Mouse (Mus musculus) intestine, embryonic 15.5 days (tissue): ENCODE measurements around the gene Adig. TPM values are rescaled to one million over a fixed set of nuclear protein-coding genes. Genes with fewer than 3 reads are reported as not detected.

Experiments
- ATAC-seq: fragments of 200-750 bp; cut with Nextera tagmentation; 2 replicates; pipeline ENCODE4 v1.8.0; 2017; ENCODE audit warnings: moderate TSS enrichment, moderate library complexity
- H3K27ac ChIP-seq: fragments of 300-500 bp; sonication (generic); 2 replicates; pipeline ENCODE4 v1.5.1; 2015; ENCODE audit warnings: mild to moderate bottlenecking, inconsistent platforms
- H3K27me3 ChIP-seq: fragments of 300-500 bp; sonication (generic); replicated peaks from 2 replicates; pipeline ENCODE4 v1.6.1; 2015; ENCODE audit warnings: inconsistent platforms
- H3K36me3 ChIP-seq: fragments of 300-500 bp; sonication (generic); 2 replicates; pipeline ENCODE4 v1.6.1; 2015; ENCODE audit warnings: inconsistent platforms
- H3K4me1 ChIP-seq: fragments of 300-500 bp; sonication (generic); replicated peaks from 2 replicates; pipeline ENCODE4 v1.6.1; 2015; ENCODE audit warnings: inconsistent platforms
- H3K4me2 ChIP-seq: fragments of 300-500 bp; sonication (generic); replicated peaks from 2 replicates; pipeline ENCODE4 v1.6.1; 2015; ENCODE audit warnings: mild to moderate bottlenecking, inconsistent platforms
- H3K4me3 ChIP-seq: fragments of 300-500 bp; sonication (generic); replicated peaks from 2 replicates; pipeline ENCODE4 v1.5.1; 2015; ENCODE audit warnings: inconsistent platforms
- H3K9ac ChIP-seq: fragments of 300-500 bp; sonication (generic); 2 replicates; pipeline ENCODE4 v1.6.1; 2015; ENCODE audit warnings: inconsistent platforms
- H3K9me3 ChIP-seq: fragments of 300-500 bp; sonication (generic); 2 replicates; pipeline ENCODE4 v1.6.1; 2016; ENCODE audit warnings: inconsistent platforms
- WGBS: fragments of 180-500 bp; shearing (Covaris S2); methylation state at CpG from one replicate; pipeline ENCODE4 v1.1.7; 2015; 5-methylcytosine and 5-hydroxymethylcytosine counted together
- polyA plus RNA-seq: library from polyadenylated mRNA; unstranded; fragments of >200 nt; fragmentation: Nextera tagmentation; extraction: Ambion mirVana; gene quantifications from 2 replicates; pipeline ENCODE4 v1.2.1, GENCODE M21; 2015

The Adig gene
- polyA plus RNA-seq, 1 experiment from 2014 or later: not detected

- no peak within 1 kb of the TSS for H3K4me2 ChIP-seq
- 80% methylated on average over 10 of the region's 10 CpGs for WGBS
Observed at GRCm38 (mm10) chr2:158512528-158512927, 10.1 kb downstream of the Adig start, which contains the start of gene Arhgap40. Arhgap40 (plus strand) TSS chr2:158512796.

GRCm38 (mm10) chr2:158513821-158514336 is 11.5 kb downstream of the Adig start:
- no peak overlapping the region for H3K4me2 ChIP-seq
- peaks cover 5% of the 10 kb centered on the region; the same call in 1 of the 2 replicates for H3K4me1 ChIP-seq
- no peak overlapping the region for H3K4me3 ChIP-seq
- H3K9ac ChIP-seq: no peak overlapping the region
- no peaks in the 10 kb centered on the region for H3K9me3 ChIP-seq
- H3K36me3 ChIP-seq: no peaks in the 10 kb centered on the region
- 79% methylated on average over 12 of the region's 12 CpGs for WGBS
- no peaks in the 10 kb centered on the region for H3K27me3 ChIP-seq
- ATAC-seq: no peak
- no peak overlapping the region for H3K27ac ChIP-seq

More at GRCm38 (mm10) chr2:158512528-158512927, 10.1 kb downstream of the Adig start, which contains the start of gene Arhgap40:
- no peak within 1 kb of the TSS for H3K4me3 ChIP-seq
- H3K9me3 ChIP-seq: no peaks in the 10 kb centered on the region
- H3K27ac ChIP-seq: no peak within 1 kb of the TSS
- no peaks in the 10 kb centered on the region for H3K36me3 ChIP-seq
- ATAC-seq: peak; percentile 26; the same call in 1 of the 2 replicates
- H3K9ac ChIP-seq: no peak within 1 kb of the TSS
- no peaks in the 10 kb centered on the region for H3K27me3 ChIP-seq
- peaks cover 5% of the 10 kb centered on the region; the same call in 1 of the 2 replicates for H3K4me1 ChIP-seq

GRCm38 (mm10) chr2:158518583-158518982 is 16.2 kb downstream of the Adig start:
- H3K27me3 ChIP-seq: no peaks in the 10 kb centered on the region
- no peaks in the 10 kb centered on the region for H3K36me3 ChIP-seq
- no peaks in the 10 kb centered on the region for H3K9me3 ChIP-seq
- no peak overlapping the region for H3K4me3 ChIP-seq
- H3K4me2 ChIP-seq: no peak overlapping the region
- ATAC-seq: no peak
- no peak overlapping the region for H3K9ac ChIP-seq
- 60% methylated on average over 6 of the region's 6 CpGs for WGBS
- no peak overlapping the region for H3K27ac ChIP-seq
- no peaks in the 10 kb centered on the region for H3K4me1 ChIP-seq

- no peak overlapping the region for H3K9ac ChIP-seq
- H3K27me3 ChIP-seq: no peaks in the 10 kb centered on the region
- no peak overlapping the region for H3K27ac ChIP-seq
- H3K9me3 ChIP-seq: no peaks in the 10 kb centered on the region
- no peak overlapping the region for H3K4me3 ChIP-seq
- H3K36me3 ChIP-seq: no peaks in the 10 kb centered on the region
- H3K4me2 ChIP-seq: no peak overlapping the region
- 63% methylated on average over 11 of the region's 11 CpGs for WGBS
- no peak for ATAC-seq
- no peaks in the 10 kb centered on the region for H3K4me1 ChIP-seq
Observed at GRCm38 (mm10) chr2:158519071-158519470, 16.7 kb downstream of the Adig start.

GRCm38 (mm10) chr2:158519800-158520199 is 17.4 kb downstream of the Adig start:
- H3K4me3 ChIP-seq: no peak overlapping the region
- no peak overlapping the region for H3K9ac ChIP-seq
- no peaks in the 10 kb centered on the region for H3K4me1 ChIP-seq
- no peaks in the 10 kb centered on the region for H3K36me3 ChIP-seq
- no peak overlapping the region for H3K4me2 ChIP-seq
- ATAC-seq: no peak
- H3K27me3 ChIP-seq: no peaks in the 10 kb centered on the region
- no peaks in the 10 kb centered on the region for H3K9me3 ChIP-seq
- WGBS: 78% methylated on average over 6 of the region's 6 CpGs
- no peak overlapping the region for H3K27ac ChIP-seq

- H3K36me3 ChIP-seq: no peaks in the 10 kb centered on the region
- no peaks in the 10 kb centered on the region for H3K27me3 ChIP-seq
- 66% methylated on average over 8 of the region's 8 CpGs for WGBS
- no peak overlapping the region for H3K4me2 ChIP-seq
- no peaks in the 10 kb centered on the region for H3K9me3 ChIP-seq
- H3K27ac ChIP-seq: no peak overlapping the region
- no peak for ATAC-seq
- H3K4me1 ChIP-seq: no peaks in the 10 kb centered on the region
- H3K9ac ChIP-seq: no peak overlapping the region
- no peak overlapping the region for H3K4me3 ChIP-seq
Observed at GRCm38 (mm10) chr2:158523060-158523459, 20.6 kb downstream of the Adig start.

GRCm38 (mm10) chr2:158524129-158524860 is 21.9 kb downstream of the Adig start:
- ATAC-seq: no peak
- H3K4me3 ChIP-seq: no peak overlapping the region
- no peaks in the 10 kb centered on the region for H3K9me3 ChIP-seq
- H3K36me3 ChIP-seq: no peaks in the 10 kb centered on the region
- H3K4me1 ChIP-seq: no peaks in the 10 kb centered on the region
- 81% methylated on average over 16 of the region's 16 CpGs for WGBS
- no peaks in the 10 kb centered on the region for H3K27me3 ChIP-seq
- H3K9ac ChIP-seq: no peak overlapping the region
- no peak overlapping the region for H3K27ac ChIP-seq
- no peak overlapping the region for H3K4me2 ChIP-seq

- no peaks in the 10 kb centered on the region; the same call in 1 of the 2 replicates for H3K27me3 ChIP-seq
- H3K9me3 ChIP-seq: no peaks in the 10 kb centered on the region
- no peaks in the 10 kb centered on the region for H3K36me3 ChIP-seq
- no peak overlapping the region for H3K27ac ChIP-seq
- H3K9ac ChIP-seq: no peak overlapping the region
- H3K4me2 ChIP-seq: no peak overlapping the region
- H3K4me1 ChIP-seq: no peaks in the 10 kb centered on the region
- H3K4me3 ChIP-seq: no peak overlapping the region
- no peak for ATAC-seq
- WGBS: 9% methylated on average over 4 of the region's 4 CpGs
Observed at GRCm38 (mm10) chr2:158534090-158534489, 31.7 kb downstream of the Adig start.

- no peak overlapping the region for H3K4me2 ChIP-seq
- H3K4me1 ChIP-seq: no peaks in the 10 kb centered on the region
- no peak overlapping the region for H3K9ac ChIP-seq
- H3K4me3 ChIP-seq: no peak overlapping the region
- no peaks in the 10 kb centered on the region for H3K36me3 ChIP-seq
- ATAC-seq: no peak
- no peak overlapping the region for H3K27ac ChIP-seq
- 69% methylated on average over 8 of the region's 8 CpGs for WGBS
- no peaks in the 10 kb centered on the region; the same call in 1 of the 2 replicates for H3K27me3 ChIP-seq
- H3K9me3 ChIP-seq: no peaks in the 10 kb centered on the region
Observed at GRCm38 (mm10) chr2:158534559-158534958, 32.1 kb downstream of the Adig start.

- Histone ChIP-seq H3K4me3 (no peak overlapping the region), H3K27me3 (no peaks in the 10 kb centered on the region; the same call in 1 of the 2 replicates), H3K9ac (no peak overlapping the region), H3K36me3 (no peaks in the 10 kb centered on the region), H3K4me1 (no peaks in the 10 kb centered on the region), H3K4me2 (peak overlapping the region; percentile 33; the same call in 1 of the 2 replicates), H3K27ac (no peak overlapping the region), H3K9me3 (no peaks in the 10 kb centered on the region)
- WGBS: 47% methylated on average over 24 of the region's 24 CpGs
- ATAC-seq: no peak
Observed at GRCm38 (mm10) chr2:158539433-158540305, 37.3 kb downstream of the Adig start.

GRCm38 (mm10) chr2:158541286-158541685 is 38.9 kb downstream of the Adig start:
- Histone ChIP-seq H3K36me3 (no peaks in the 10 kb centered on the region), H3K4me1 (no peaks in the 10 kb centered on the region), H3K4me3 (no peak overlapping the region), H3K4me2 (no peak overlapping the region), H3K27ac (no peak overlapping the region), H3K27me3 (no peaks in the 10 kb centered on the region), H3K9me3 (no peaks in the 10 kb centered on the region), H3K9ac (no peak overlapping the region)
- 39% methylated on average over 4 of the region's 4 CpGs for WGBS
- ATAC-seq: no peak

- no peak overlapping the region for H3K4me3 ChIP-seq
- H3K9me3 ChIP-seq: no peaks in the 10 kb centered on the region
- no peak overlapping the region for H3K9ac ChIP-seq
- WGBS: 76% methylated on average over 2 of the region's 2 CpGs
- H3K4me2 ChIP-seq: no peak overlapping the region
- peaks cover 7% of the 10 kb centered on the region for H3K27me3 ChIP-seq
- no peak overlapping the region for H3K27ac ChIP-seq
- H3K4me1 ChIP-seq: 0 out of 2 replicates have a peak, but pooled peaks cover 2% of the 10 kb centered on the region
- no peak for ATAC-seq
- H3K36me3 ChIP-seq: no peaks in the 10 kb centered on the region
Observed at GRCm38 (mm10) chr2:158545266-158545665, 42.9 kb downstream of the Adig start.
